Mouse (Mus musculus): ENCODE results near the gene Bicra.
A peak's percentile ranks its signal among the peaks of the same experiment; 100 is the strongest.

Gene Bicra

DNA sequence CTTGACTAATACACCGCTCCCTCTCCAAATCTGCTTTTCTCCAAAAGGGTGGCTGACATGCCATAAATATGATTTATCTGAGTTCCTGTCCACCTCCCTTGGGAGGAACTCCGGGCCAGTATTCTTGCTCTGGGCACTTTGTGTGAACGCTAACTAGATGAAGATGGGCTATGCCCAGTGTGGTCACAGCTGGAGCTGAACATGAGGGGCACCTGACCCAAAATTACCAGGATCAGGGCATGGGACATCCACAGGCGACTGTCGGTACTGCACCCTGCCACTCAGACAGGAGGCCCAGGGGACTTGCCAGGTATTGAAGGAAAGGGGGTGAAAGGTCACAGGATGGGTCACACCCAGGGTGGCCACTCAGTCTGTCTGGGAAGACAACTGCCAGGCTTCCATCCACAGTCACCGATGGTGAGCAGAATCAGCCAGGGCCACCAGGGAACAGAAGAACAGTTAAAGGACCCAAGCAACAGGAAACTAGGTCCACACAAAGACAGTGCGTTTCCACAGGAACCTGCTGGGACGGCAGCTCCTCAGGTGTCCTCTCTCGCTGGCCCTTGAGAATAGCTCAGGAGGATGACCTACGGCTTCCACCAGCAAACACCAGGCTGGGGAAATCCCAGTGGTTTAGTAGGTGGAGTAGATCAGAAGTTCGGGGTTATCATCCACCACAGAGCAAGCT lies 35.0 kb downstream of the Bicra start:
- DNase-seq, result no peak

DNA sequence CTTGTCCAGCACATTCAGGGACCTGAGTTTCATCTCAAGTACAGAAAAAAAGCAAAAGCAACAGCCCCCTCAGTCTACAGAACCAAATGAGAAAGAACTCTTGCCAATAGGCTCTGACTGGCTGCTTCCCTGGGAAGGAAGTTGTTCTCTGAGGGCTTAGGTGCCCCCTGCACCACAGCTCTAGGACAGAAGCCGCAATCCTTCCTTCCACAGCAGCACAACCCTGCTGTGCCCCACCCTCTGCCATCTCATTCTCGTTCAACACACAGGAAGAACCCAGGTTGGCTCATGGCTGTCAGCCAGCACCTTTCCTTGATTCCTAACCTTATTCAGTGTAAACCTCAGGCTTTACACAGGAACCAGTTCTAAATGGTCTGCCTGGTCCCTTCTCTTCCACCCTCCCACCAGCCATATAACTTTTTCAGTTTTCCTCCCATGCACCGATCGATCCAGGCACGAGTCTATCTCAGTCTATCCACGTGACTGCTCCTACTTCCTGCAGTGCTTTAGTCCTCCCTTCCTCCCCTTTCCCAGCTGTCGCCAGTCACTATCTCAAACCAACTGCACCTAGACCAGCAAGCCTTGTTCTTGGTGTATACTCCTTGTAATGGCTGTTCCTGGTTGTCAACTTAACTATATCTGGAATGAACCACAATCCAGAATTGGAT lies 36.2 kb downstream of the Bicra start:
- no peak for DNase-seq

GRCm38 (mm10) chr7:16010649-16011048 lies 37.1 kb downstream of the Bicra start:
- no peak for DNase-seq

GRCm38 (mm10) chr7:16009636-16010035 lies 38.1 kb downstream of the Bicra start:
- DNase-seq, result no peak

- no peak for DNase-seq
These were observed 42.7 kb downstream of the Bicra start for GRCm38 (mm10) chr7:16005020-16005419.

- DNase-seq, result peak; percentile 26
These were observed 43.4 kb downstream of the Bicra start for GRCm38 (mm10) chr7:16004177-16004856.

- no peak for DNase-seq
These were observed 44.7 kb downstream of the Bicra start for GRCm38 (mm10) chr7:16003032-16003431.

GRCm38 (mm10) chr7:16002171-16002570 lies 45.5 kb downstream of the Bicra start:
- DNase-seq, result no peak

- no peak for DNase-seq
These were observed 46.0 kb downstream of the Bicra start for GRCm38 (mm10) chr7:16001691-16002090.

GRCm38 (mm10) chr7:15993789-15994188 lies 53.9 kb downstream of the Bicra start:
- DNase-seq, result no peak

- DNase-seq, result no peak
These were observed 54.6 kb downstream of the Bicra start for GRCm38 (mm10) chr7:15993152-15993551.

- DNase-seq, result no peak
These were observed 56.0 kb downstream of the Bicra start for GRCm38 (mm10) chr7:15991764-15992163.

- no peak for DNase-seq
These were observed 59.9 kb downstream of the Bicra start for GRCm38 (mm10) chr7:15987661-15988356.

GRCm38 (mm10) chr7:15982729-15983407 lies 64.9 kb downstream of the Bicra start:
- DNase-seq, result peak; percentile 55

- DNase-seq, result no peak
These were observed 66.2 kb downstream of the Bicra start for GRCm38 (mm10) chr7:15981538-15981937.

- no peak for DNase-seq
These were observed 67.5 kb downstream of the Bicra start for GRCm38 (mm10) chr7:15980246-15980645.

DNA sequence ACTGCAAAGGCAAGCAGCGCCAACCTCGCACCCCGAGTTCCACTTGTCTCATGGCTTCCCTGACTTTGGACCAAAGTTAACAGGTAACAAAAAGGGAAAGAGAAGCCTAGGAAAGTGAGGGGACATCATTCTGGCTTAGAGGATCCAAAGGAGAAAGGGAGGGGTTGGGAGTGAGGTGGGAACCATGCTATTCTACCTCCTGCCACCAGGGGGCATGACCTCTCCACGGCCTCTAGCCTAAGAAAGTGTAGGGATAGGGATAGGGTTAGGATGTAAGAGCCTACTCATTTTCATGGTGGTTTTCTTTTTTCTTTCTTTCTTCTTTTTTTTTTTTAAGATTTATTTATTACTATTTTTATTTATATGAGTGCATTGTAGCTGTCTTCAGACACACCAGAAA lies 71.8 kb downstream of the Bicra start:
- DNase-seq, result peak; percentile 48

DNA sequence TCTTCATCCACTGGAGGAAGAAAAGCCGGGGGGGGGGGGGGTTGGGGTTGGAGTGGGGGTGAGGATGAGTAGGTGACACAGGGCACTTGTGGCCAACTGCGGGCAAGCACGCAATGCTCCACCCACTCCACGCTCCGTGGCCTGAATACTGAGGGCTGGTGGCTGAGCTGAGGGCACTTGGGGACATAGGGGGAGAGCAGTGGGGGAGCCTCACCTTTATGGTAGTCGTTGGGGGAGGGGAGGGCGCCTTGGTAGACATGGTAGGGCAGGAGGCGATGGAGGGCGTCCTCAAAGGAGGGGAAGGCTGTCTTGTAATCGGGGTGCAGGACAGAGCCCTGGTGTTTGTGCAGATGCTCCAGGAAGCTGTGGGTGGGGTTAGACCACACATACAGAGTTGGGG lies 72.3 kb downstream of the Bicra start:
- DNase-seq, result no peak

DNA sequence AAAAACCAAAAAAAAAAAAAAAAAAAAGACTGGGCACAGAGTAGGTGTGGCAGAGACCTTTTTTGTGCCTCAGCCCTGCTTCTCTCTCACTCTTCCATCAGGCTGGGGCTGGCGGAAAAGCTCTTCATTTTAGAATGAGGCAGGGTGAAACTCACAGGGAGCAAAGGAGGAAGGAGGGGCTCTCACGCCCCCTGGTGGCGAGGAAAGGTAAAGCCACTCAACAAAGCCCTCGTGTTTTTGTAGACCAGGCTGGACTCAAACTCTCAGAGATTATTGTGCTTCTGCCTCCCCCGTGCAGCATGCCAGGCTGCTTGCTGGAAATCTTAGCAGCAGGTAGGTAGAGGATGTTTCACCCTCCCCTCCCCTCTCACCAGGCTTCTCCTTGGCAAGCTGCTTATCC lies 73.0 kb downstream of the Bicra start:
- no peak for DNase-seq

- no peak for DNase-seq
These were observed 75.5 kb downstream of the Bicra start for GRCm38 (mm10) chr7:15972247-15972646.

GRCm38 (mm10) chr7:15969674-15970073 lies 78.0 kb downstream of the Bicra start:
- DNase-seq, result no peak

DNA sequence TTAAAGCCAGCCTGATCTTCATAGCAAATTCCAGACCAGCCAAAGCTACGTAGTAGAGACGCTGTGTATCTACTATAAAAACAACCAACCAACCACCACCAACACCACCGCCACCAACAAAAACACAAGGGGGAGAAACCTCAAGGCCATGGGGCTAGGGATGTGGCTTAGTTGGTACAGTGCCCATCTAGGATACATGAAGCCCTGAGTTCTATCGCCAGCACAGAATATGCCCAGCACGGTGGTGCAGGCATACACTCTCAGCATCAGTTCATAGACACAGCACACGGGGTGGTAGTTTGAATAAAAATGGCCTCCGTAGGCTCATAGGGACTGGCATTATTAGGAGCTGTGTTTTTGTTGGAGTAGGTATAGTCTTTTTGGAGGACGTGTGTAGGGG lies 79.4 kb downstream of the Bicra start:
- no peak for DNase-seq

GRCm38 (mm10) chr7:15967312-15967711 lies 80.4 kb downstream of the Bicra start, which contains the start of gene Ehd2:
Ehd2 (minus strand) TSS chr7:15967567.
- peak; percentile 78 for DNase-seq
